Mouse (Mus musculus) layer of hippocampus, adult 2 months (tissue): ENCODE measurements around the gene Tmem50a. TPM values are rescaled to one million over a fixed set of nuclear protein-coding genes. Genes with fewer than 3 reads are reported as not detected.
A peak's percentile ranks its signal among the peaks of the same experiment; 100 is the strongest.

ENCODE experiments used
- DNase-seq, 2 experiments: peaks; one replicate each; pipeline ENCODE4 v3.0.0; 2022; ENCODE audit warnings: low spot score in 2 of 2
- H3K27ac ChIP-seq: fragments of 200-600 bp; 2 replicates; pipeline ENCODE4 v1.8.1; 2022
- H3K4me3 ChIP-seq: fragments of 200-600 bp; 2 replicates; pipeline ENCODE4 v1.8.1; 2022; ENCODE audit warnings: mild to moderate bottlenecking
- CTCF ChIP-seq: fragments of 200-600 bp; conservative IDR thresholded peaks from 2 replicates; pipeline ENCODE4 v1.8.1; 2022; ENCODE audit warnings: antibody characterized with exemption, mild to moderate bottlenecking, moderate library complexity
- total RNA-seq, 2 experiments: library from RNA; stranded (reverse); gene quantifications; 2 replicates each; pipeline ENCODE4 v1.2.3; 2021

The Tmem50a gene
- total RNA-seq, 2 experiments from 2014 or later, result 102 to 108 TPM

DNA sequence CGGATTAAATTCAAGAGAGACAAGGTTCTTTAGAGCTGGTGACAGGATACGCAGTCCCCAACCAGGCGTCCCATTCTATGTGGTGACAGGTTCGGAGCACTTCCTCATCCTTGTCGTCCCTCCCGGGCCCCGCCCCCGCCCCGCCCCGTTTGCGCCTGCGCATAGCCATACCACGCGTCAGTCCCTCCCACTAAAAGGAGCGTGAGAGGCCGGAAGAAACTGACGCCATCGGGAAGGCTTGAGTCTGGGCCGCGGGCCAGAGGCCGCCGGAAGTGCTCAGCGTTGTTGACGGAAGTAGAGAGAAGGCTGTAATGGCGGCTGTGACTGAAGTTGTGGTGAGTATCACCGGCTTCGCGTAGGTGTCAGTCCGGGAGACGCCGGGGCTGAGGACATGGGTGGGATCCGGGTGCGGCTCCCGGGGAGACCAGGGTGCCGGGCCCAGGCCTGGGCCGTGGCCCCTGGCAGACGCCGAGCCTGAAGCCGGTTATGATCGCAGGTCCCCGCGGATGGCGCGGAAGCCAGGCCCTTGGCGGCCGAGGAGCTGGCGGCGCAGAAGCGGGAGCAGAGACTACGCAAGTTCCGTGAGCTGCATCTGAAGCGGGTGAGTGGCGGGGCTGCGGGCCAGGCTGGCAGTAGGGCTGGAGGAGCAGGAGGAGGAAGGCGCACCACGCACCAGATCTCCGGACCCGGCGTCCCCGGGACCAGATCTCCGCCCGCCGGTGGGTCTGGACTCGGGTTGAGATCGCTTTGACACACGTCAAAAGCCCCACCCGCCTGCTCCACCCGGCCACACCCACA, 16.1 kb upstream of the Tmem50a start, which contains the start of gene Syf2:
Syf2 (plus strand) TSS at position 215 of the 798 bp plus-strand sequence.
- peak within 1 kb of the TSS; percentile 94 for H3K27ac ChIP-seq
- H3K4me3 ChIP-seq, result peak within 1 kb of the TSS; percentile 95
- peak; percentile 95 for DNase-seq
- TF ChIP-seq CTCF, result no peak

DNA sequence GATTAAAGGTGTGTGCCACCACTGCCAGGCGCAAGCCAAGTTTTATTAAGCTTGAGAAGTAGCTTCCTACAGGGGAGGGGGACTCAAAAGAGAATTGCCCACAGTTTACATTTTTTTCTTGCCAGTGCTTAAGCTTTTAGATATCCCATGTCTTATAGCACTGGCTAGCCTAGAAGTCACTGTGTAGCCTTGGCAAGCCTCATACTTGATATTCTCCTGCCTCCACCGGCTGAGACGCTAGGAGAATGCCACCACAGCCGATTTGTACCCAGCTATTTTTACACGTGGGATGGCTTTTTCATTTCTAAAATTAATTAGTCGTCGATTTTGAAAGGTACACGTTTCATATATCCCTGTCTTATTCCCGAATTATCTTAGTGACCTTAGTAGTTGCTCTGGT, 15.4 kb upstream of the Tmem50a start:
- DNase-seq, result no peak
- TF ChIP-seq CTCF, result no peak
- H3K27ac ChIP-seq, result peak overlapping the region; percentile 94
- peak overlapping the region; percentile 95 for H3K4me3 ChIP-seq

DNA sequence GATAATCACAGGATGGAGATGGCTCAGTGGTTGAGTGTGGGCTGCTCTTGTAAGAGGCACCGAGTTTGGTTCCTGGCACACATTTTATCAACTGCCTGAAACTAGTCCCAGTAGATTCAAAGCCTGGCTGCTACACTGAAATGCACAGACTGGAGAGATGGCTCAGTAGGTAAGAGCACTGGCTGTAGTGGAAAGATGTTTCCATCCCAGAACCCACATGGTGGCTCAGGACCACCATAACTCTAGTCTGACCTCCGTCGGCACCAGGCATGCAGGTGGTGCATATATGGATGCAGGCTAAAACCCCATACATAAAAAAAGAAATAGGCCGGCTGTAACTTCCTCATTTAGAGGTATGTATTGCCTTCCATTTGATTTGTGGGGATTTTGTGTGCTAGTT, 14.7 kb upstream of the Tmem50a start:
- no peak for DNase-seq
- TF ChIP-seq CTCF, result no peak
- no peak overlapping the region for H3K4me3 ChIP-seq
- no peak overlapping the region for H3K27ac ChIP-seq

DNA sequence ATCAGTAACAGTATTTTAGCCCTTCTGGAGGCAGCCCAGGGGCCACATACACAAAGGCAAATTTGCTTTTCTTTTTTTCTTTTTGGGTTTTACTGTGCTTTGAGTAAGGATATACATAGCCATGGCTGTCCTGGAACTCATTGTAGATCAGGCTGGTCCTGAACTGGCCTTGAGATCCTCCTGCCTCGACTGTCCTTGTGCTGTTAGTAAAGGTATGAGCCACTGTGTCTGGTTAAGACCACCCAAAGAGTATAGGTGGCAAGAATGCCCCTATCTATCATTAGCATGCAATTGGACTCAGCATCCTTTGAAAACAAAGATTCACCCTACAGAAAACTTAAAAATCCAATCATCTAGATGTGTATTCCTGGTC, 13.6 kb upstream of the Tmem50a start:
- no peak for TF ChIP-seq CTCF
- H3K27ac ChIP-seq, result no peak overlapping the region
- no peak for DNase-seq
- H3K4me3 ChIP-seq, result no peak overlapping the region

DNA sequence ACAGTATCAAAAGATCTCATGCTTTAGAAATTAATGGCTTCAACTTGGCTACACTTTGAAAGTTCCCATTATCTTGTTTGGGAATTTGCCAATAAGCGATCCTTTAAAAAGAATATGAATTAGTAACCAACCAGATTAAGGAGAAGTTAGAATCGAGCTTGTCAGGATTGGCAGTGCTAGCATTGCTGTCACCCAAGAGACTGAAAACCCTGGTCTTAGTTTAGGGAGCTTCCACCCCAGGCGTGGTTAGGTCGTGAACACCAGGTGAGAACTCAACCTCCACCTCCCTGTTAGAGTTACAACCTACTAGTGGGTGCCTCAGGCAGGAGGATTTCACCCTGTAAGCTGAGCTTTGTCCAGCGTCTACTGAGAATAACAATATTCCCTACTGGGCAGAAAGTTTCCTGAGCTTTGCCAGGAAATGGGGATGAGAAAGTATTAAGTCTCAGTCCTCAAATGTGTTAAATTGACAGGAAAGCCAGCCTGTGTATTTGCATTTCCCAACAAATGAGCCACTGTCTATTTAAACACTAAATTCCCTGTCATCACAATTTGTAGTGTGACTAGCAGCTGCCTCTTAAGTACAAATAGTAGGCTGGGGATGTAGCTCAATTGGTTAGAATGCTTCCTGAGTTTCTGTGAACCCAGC, 13.1 kb upstream of the Tmem50a start:
- H3K27ac ChIP-seq, result no peak overlapping the region; the same call in 1 of the 2 replicates
- DNase-seq, result no peak
- no peak for TF ChIP-seq CTCF
- H3K4me3 ChIP-seq, result no peak overlapping the region

DNA sequence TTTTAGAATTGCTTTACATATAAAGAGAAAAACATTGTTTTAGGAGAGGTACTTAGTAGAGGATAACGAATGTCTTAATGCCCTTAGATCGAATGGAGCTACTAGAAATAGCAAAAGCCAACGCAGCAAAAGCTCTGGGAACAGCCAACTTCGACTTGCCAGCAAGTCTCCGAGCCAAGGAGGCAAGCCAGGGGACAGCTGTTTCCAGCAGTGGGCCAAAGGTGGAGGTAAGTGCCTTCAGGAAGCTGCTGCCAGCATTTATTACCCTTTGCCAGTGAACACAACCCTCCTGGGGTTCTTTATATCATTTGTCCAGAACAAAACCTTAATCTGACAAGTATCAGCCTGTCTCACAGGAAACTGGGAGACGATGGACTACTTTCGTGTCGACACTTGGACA, 10.4 kb upstream of the Tmem50a start:
- no peak for TF ChIP-seq CTCF
- Histone ChIP-seq H3K27ac (peak overlapping the region; percentile 99; the same call in 1 of the 2 replicates), H3K4me3 (peak overlapping the region; percentile 70)
- DNase-seq, result no peak

DNA sequence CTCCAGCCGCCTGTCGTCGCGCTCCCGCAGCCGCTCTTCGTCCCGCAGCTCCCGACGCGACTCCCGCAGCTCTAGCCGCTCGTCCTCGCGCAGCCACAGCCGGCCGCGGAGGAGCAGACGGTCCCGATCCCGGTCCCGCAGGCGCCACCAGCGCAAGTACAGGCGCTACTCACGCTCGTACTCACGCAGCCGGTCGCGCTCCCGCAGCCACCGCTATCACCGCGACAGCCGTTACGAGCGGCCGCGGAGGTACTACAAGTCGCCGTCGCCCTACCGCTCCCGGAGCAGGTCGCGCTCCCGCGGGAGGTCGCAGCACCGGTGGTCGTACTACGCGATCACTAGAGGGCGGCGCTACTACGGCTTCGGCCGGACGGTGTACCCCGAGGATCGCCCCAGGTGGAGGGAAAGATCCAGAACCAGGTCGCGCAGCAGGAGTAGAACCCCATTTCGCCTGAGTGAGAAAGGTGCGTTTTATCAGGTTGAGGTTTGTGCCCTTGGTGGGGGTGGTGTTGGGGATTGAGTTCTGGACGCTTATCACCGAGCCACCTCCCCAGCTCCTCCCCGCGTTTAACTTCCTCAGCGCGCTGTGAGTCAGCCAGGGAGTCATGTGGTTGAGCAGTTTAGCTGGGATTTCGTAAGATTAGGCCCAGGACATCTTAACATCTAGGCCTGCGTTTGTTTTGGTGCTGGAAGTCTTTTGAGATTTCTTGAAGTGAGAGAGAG, 9.4 kb upstream of the Tmem50a start:
- DNase-seq, result no peak
- peak overlapping the region; percentile 99 for H3K27ac ChIP-seq
- peak; percentile 11; the same call in 1 of the 2 replicates for TF ChIP-seq CTCF
- peak overlapping the region; percentile 70 for H3K4me3 ChIP-seq

DNA sequence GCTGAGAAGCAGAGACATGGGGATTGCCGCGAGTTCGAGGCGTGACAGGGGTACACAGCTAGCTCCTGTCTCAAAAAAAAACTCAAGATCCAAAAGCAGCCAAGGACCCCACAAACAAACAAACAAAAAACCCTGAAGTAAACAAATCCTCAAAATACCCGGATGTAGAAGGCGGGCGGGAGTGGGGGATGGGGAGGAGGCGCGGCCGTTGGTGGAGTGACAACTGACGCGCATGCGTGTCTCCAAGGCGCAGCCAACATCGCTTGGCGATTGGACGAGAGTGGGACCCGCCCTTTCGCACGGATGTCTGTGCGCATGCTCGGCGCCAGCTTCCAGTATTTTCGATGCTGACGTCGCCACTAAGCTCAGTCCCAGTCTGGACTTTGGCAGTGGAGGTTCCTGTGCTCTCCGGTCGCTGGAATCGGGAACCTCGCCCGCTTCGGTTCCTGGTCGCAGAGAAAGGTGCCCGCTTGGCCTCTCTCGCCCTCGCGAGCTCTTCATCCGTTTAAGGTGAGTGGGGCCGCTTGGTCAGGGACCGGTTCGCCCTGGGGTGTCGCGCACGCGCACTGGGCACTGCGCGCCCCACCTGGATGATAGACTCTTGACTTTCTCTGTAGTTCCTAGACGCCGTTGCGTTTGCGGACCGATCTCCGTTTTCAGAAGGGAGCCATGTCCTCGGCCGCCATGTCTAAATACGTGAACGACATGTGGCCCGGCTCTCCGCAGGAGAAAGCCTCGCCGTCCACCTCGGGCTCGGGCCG, 8.6 kb upstream of the Tmem50a start, which contains the start of gene Rsrp1:
Rsrp1 (plus strand) TSS at position 335 of the 761 bp plus-strand sequence.
- Histone ChIP-seq H3K4me3 (peak within 1 kb of the TSS; percentile 70), H3K27ac (peak within 1 kb of the TSS; percentile 99)
- DNase-seq, result peak; percentile 95 to 98
- no peak for TF ChIP-seq CTCF

DNA sequence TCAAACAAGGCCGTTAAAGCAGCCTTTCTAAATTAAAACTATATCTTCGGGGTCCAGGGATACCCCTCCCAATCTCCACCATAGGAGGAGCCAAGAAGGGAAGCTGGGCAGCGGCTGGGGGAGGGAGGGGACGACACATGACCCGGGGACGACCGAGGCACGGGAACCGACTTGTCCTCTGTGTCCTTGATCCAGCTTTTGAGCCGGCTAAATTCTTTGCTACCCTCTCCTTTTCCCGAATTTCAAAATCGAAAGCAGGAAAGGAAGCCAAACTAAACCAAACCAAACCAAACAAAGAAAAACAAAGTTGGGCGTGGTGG, 8.1 kb upstream of the Tmem50a start:
- Histone ChIP-seq H3K4me3 (peak overlapping the region; percentile 70), H3K27ac (peak overlapping the region; percentile 99)
- peak; percentile 63 to 71 for DNase-seq
- TF ChIP-seq CTCF, result no peak

DNA sequence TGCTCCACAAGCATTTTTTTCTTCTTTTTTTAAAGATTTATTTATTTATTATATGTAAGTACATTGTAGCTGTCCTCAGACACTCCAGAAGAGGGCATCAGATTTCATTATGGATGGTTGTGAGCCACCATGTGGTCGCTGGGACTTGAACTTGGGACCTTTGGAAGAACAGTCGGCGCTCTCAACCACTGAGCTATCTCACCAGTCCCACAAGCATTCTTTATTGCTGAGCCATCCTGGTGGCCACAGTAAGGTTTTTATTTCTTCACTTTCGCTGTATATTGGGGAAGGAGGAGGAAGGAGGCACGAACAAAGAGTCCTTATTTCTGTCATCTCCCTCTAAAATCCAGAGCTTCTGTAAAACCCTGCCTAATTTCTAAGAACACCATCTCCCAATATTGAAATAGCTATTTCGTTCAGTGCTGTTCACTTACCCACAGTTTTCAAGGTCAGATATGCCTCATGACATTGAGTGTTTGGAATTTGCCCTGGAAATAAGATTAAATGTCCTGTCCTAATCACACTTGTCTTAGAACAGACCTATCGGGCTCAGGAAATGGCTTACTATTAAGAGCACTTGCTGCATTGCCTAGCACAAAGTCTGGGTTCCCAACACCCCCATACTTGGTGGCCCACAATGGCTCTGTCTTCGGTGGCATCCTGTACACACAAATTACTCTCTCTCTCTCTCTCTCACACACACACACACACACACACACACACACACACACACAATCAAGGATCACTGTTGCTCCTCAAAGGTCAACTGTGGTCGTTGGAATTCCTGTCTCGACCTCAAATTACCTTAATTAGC, 7.5 kb upstream of the Tmem50a start:
- peak overlapping the region; percentile 99 for H3K27ac ChIP-seq
- H3K4me3 ChIP-seq, result peak overlapping the region; percentile 70
- TF ChIP-seq CTCF, result peak; percentile 44
- no peak for DNase-seq

DNA sequence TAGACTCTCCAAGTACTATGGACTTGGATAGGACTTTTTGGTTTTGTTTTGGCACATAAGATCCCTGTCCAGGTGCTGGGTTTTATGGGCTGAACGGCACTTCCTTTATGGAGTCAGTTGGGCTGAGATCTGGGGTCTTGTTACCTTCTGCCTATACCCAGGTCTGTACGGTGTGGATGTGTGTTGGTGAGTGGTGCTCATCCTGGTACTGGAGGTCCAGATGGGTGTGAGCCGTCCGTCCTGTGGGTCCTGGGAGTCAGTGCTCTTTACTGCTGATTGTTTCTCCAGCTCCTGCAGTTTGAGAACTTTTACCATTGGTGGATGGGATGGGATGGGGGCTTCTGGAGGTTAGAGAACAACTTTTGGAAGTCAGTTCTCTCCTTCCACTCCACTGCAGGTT, 6.9 kb upstream of the Tmem50a start:
- no peak for TF ChIP-seq CTCF
- no peak for DNase-seq
- H3K4me3 ChIP-seq, result no peak overlapping the region
- H3K27ac ChIP-seq, result no peak overlapping the region

DNA sequence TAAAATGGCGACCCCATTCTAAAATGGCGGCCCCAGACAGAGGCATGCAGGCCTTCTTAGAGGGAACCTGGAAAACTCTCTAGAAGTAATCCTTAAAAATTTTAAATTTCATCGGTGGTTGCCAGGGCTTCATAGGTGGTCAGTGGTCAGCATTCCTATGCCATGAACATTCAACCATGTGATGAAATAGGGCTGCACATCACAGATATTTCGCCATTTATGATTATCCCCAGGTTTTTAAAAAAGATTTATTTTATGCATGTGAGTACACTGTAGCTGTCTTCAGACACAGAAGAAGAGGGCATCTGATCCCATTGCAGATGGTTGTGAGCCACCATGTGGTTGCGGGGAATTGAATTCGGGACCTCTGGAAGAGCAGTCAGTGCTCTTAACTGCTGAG, 5.8 kb upstream of the Tmem50a start:
- H3K4me3 ChIP-seq, result no peak overlapping the region
- no peak for DNase-seq
- no peak for TF ChIP-seq CTCF
- H3K27ac ChIP-seq, result no peak overlapping the region
